Mouse (Mus musculus) forebrain, embryonic 13.5 days (tissue): ENCODE data around the gene Speer4d. TPM values are rescaled to one million over a fixed set of nuclear protein-coding genes. Genes with fewer than 3 reads are reported as not detected.

Experiments
- polyA plus RNA-seq: library from polyadenylated mRNA; unstranded; fragments of >200 nt; fragmentation: Nextera tagmentation; extraction: Ambion mirVana; gene quantifications from 2 replicates; pipeline ENCODE4 v1.2.1, GENCODE M21; 2015

Speer4d gene
- polyA plus RNA-seq, 1 experiment from 2014 or later = not detected

Other genes with a start within 250 kb of the Speer4d start
- gene Gm21149, start 142.5 kb upstream of the Speer4d start, polyA plus RNA-seq = not detected in 2 replicates
- not detected in 2 replicates for gene Gm21190, start 89.8 kb upstream of the Speer4d start, polyA plus RNA-seq
- not detected in 2 replicates for gene Gm21083, start 41.7 kb upstream of the Speer4d start, polyA plus RNA-seq
- not detected in 2 replicates for gene 4930572O03Rik, start 38.0 kb downstream of the Speer4d start, polyA plus RNA-seq
- not detected in 2 replicates for gene Speer4c, start 95.2 kb downstream of the Speer4d start, polyA plus RNA-seq